Mouse (Mus musculus): ENCODE measurements around the gene Zap70. TPM values are rescaled to one million over a fixed set of nuclear protein-coding genes. Genes with fewer than 3 reads are reported as not detected.

Gene Zap70
- total and polyA plus RNA-seq, 3 experiments: 0.08 TPM; not detected in 2

GRCm38 (mm10) chr1:36784365-36785134, 23.0 kb downstream of the Zap70 start:
- Histone ChIP-seq H3K9me3 (replicated peaks) (no peaks in the 10 kb centered on the region; the same call in 1 of the 2 replicates), H3K27me3 (ENCODE audit: insufficient read depth, low read length) (peaks cover 18% of the 10 kb centered on the region; the same call in 1 of the 2 replicates), H3K4me3 (ENCODE audit: low read depth, low read length) (no peak overlapping the region; the same call in 1 of the 2 replicates), H3K4me1 (ENCODE audit: insufficient read depth, low read depth, low read length) (peaks cover 22% of the 10 kb centered on the region), H3K36me3 (replicated peaks) (peaks cover 6% of the 10 kb centered on the region)
- peak; percentile 70 for DNase-seq (ENCODE audit: low spot score)
- peak; percentile 25; the same call in 1 of the 2 replicates for ATAC-seq (ENCODE audit: extremely low read depth, insufficient number of reproducible peaks, low FRiP score, poor library complexity, severe bottlenecking)
- TF ChIP-seq CTCF (IDR thresholded peaks at IDR 0.05; ENCODE audit: low read depth, low read length) (peak; percentile 65), POLR2AphosphoS5 (IDR thresholded peaks at IDR 0.05; ENCODE audit: insufficient replicate concordance, low read depth, low read length) (no peak)

- DNase-seq (ENCODE audit: low spot score) (no peak), ATAC-seq (ENCODE audit: extremely low read depth, insufficient number of reproducible peaks, low FRiP score, poor library complexity, severe bottlenecking) (no peak)
- Histone ChIP-seq H3K4me3 (ENCODE audit: low read depth, low read length) (no peak overlapping the region), H3K9me3 (replicated peaks) (no peaks in the 10 kb centered on the region; the same call in 1 of the 2 replicates), H3K36me3 (replicated peaks) (peaks cover 13% of the 10 kb centered on the region), H3K27me3 (ENCODE audit: insufficient read depth, low read length) (peaks cover 17% of the 10 kb centered on the region; the same call in 1 of the 2 replicates), H3K4me1 (ENCODE audit: insufficient read depth, low read depth, low read length) (peaks cover 22% of the 10 kb centered on the region)
- TF ChIP-seq GATA2 (IDR thresholded peaks at IDR 0.05; ENCODE audit: borderline replicate concordance, low read depth, low read length) (no peak), TAL1 (conservative IDR thresholded peaks at IDR 0.05; ENCODE audit: low read depth, low read length) (no peak), CTCF (IDR thresholded peaks at IDR 0.05; ENCODE audit: low read depth, low read length) (no peak), GATA1 (IDR thresholded peaks at IDR 0.05; ENCODE audit: borderline replicate concordance, low read length) (no peak), POLR2AphosphoS5 (IDR thresholded peaks at IDR 0.05; ENCODE audit: insufficient replicate concordance, low read depth, low read length) (no peak)
These were observed 23.6 kb downstream of the Zap70 start for GRCm38 (mm10) chr1:36785238-36785641.

DNA sequence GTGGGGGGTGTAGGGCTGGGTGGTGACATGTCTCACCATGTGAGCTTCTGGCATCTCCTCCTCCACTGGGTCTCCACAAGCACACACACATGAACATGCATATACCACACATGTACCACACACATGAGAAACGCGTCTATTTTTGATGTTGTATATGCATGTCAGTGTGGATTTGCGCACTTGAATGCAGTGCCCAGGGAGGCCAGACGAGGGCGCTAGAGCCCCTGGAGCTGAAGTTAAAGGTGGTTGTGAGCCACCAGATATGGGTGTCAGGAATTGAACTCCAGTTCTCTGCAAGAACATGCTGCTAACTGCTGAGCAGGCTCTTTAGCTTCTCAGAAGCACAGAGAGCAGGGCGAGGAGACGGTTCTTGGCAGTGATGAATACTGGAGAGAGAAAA, 24.8 kb downstream of the Zap70 start:
- Histone ChIP-seq H3K4me3 (ENCODE audit: low read depth, low read length) (no peak overlapping the region), H3K36me3 (replicated peaks) (peaks cover 23% of the 10 kb centered on the region), H3K4me1 (ENCODE audit: insufficient read depth, low read depth, low read length) (peaks cover 22% of the 10 kb centered on the region), H3K9me3 (replicated peaks) (no peaks in the 10 kb centered on the region; the same call in 1 of the 2 replicates), H3K27me3 (ENCODE audit: insufficient read depth, low read length) (peaks cover 11% of the 10 kb centered on the region; the same call in 1 of the 2 replicates)
- DNase-seq (ENCODE audit: low spot score) (no peak), ATAC-seq (ENCODE audit: extremely low read depth, insufficient number of reproducible peaks, low FRiP score, poor library complexity, severe bottlenecking) (no peak)
- TF ChIP-seq TAL1 (conservative IDR thresholded peaks at IDR 0.05; ENCODE audit: low read depth, low read length) (no peak), CTCF (IDR thresholded peaks at IDR 0.05; ENCODE audit: low read depth, low read length) (peak; percentile 71)

DNA sequence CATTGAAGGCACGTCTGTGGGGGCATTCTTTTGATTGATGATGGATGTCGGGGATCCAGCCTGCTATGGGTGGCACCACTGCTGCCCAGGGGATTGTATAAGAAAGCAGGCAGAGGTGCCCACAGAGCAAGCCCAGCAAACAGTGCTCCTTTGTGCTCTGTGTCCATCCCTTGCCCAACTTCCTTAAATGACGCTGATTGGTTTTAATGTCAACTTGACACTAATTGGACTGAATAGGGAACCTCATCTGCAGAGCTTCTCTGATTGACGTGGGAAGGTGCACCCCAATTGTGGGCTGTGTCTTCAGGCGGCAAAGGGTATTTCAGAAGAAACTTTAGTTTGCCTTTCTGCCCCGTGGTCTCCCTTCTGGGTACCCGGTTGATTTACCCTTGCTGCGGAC, 27.8 kb downstream of the Zap70 start:
- H3K27me3 ChIP-seq (ENCODE audit: insufficient read depth, low read length): peaks cover 4% of the 10 kb centered on the region; the same call in 1 of the 2 replicates
- TF ChIP-seq CTCF (IDR thresholded peaks at IDR 0.05; ENCODE audit: low read depth, low read length): no peak
- TF ChIP-seq POLR2AphosphoS5 (IDR thresholded peaks at IDR 0.05; ENCODE audit: insufficient replicate concordance, low read depth, low read length): peak; percentile 19; the same call in 1 of the 2 replicates
- DNase-seq (ENCODE audit: low spot score) (no peak), ATAC-seq (ENCODE audit: extremely low read depth, insufficient number of reproducible peaks, low FRiP score, poor library complexity, severe bottlenecking) (no peak)
- H3K4me3 ChIP-seq (ENCODE audit: low read depth, low read length): no peak overlapping the region
- H3K36me3 ChIP-seq (replicated peaks): peaks cover 53% of the 10 kb centered on the region
- H3K9me3 ChIP-seq (replicated peaks): no peaks in the 10 kb centered on the region; the same call in 1 of the 2 replicates
- peaks cover 14% of the 10 kb centered on the region for H3K4me1 ChIP-seq (ENCODE audit: insufficient read depth, low read depth, low read length)

DNA sequence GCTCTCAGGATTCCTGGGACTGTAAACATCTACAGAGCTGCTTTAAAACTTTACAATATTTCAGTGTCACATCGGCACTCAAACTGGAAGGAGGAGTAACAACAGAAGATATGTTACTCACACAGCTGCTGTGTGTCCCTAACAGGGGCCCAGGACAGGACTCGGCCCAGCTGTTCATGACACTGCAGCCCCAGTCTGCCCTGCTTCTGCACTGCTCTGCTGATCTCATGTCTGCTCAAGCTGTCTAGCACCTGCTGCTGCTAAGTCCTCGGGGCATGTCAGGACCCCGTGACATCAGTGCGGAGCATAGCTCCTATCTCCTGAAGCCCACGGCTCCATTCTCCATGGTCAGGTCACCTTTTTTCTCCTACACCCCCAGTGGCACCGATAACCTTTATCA, 35.1 kb downstream of the Zap70 start:
- no peak for TF ChIP-seq GATA1 (IDR thresholded peaks at IDR 0.05; ENCODE audit: borderline replicate concordance, low read length)
- TF ChIP-seq POLR2AphosphoS5 (IDR thresholded peaks at IDR 0.05; ENCODE audit: insufficient replicate concordance, low read depth, low read length): no peak
- TF ChIP-seq TAL1 (conservative IDR thresholded peaks at IDR 0.05; ENCODE audit: low read depth, low read length): no peak
- no peak for TF ChIP-seq GATA2 (IDR thresholded peaks at IDR 0.05; ENCODE audit: borderline replicate concordance, low read depth, low read length)
- no peak for TF ChIP-seq CTCF (IDR thresholded peaks at IDR 0.05; ENCODE audit: low read depth, low read length)
- H3K9me3 ChIP-seq (replicated peaks): no peaks in the 10 kb centered on the region
- no peaks in the 10 kb centered on the region; the same call in 1 of the 2 replicates for H3K4me1 ChIP-seq (ENCODE audit: insufficient read depth, low read depth, low read length)
- no peaks in the 10 kb centered on the region for H3K27me3 ChIP-seq (ENCODE audit: insufficient read depth, low read length)
- DNase-seq (ENCODE audit: low spot score): no peak
- H3K36me3 ChIP-seq (replicated peaks): peaks cover 99% of the 10 kb centered on the region
- ATAC-seq (ENCODE audit: extremely low read depth, insufficient number of reproducible peaks, low FRiP score, poor library complexity, severe bottlenecking): no peak
- no peak overlapping the region for H3K4me3 ChIP-seq (ENCODE audit: low read depth, low read length)

- Histone ChIP-seq H3K9me3 (replicated peaks) (no peaks in the 10 kb centered on the region), H3K4me1 (ENCODE audit: insufficient read depth, low read depth, low read length) (no peaks in the 10 kb centered on the region; the same call in 1 of the 2 replicates), H3K27me3 (ENCODE audit: insufficient read depth, low read length) (no peaks in the 10 kb centered on the region), H3K4me3 (ENCODE audit: low read depth, low read length) (no peak overlapping the region), H3K36me3 (replicated peaks) (peaks cover 98% of the 10 kb centered on the region)
- ATAC-seq (ENCODE audit: extremely low read depth, insufficient number of reproducible peaks, low FRiP score, poor library complexity, severe bottlenecking) (no peak), DNase-seq (ENCODE audit: low spot score) (no peak)
- TF ChIP-seq TAL1 (conservative IDR thresholded peaks at IDR 0.05; ENCODE audit: low read depth, low read length): no peak
- TF ChIP-seq GATA2 (IDR thresholded peaks at IDR 0.05; ENCODE audit: borderline replicate concordance, low read depth, low read length): no peak
- no peak for TF ChIP-seq POLR2AphosphoS5 (IDR thresholded peaks at IDR 0.05; ENCODE audit: insufficient replicate concordance, low read depth, low read length)
- no peak for TF ChIP-seq GATA1 (IDR thresholded peaks at IDR 0.05; ENCODE audit: borderline replicate concordance, low read length)
- TF ChIP-seq CTCF (IDR thresholded peaks at IDR 0.05; ENCODE audit: low read depth, low read length): no peak
These were observed 35.9 kb downstream of the Zap70 start for GRCm38 (mm10) chr1:36797481-36797880.
